Mouse (Mus musculus) CH12.LX (cell line): ENCODE measurements around the gene Eva1b. TPM values are rescaled to one million over a fixed set of nuclear protein-coding genes. Genes with fewer than 3 reads are reported as not detected.
A peak's percentile ranks its signal among the peaks of the same experiment; 100 is the strongest.

Source experiments
- DNase-seq: peaks from one replicate; pipeline ENCODE4 v3.0.0-alpha.2; 2013; ENCODE audit errors: extremely low read depth
- H3K27ac ChIP-seq: 2 replicates; pipeline ENCODE4 v1.5.1; 2012; ENCODE audit warnings: low read depth, mild to moderate bottlenecking, control low read depth, moderate library complexity; ENCODE audit not compliant: insufficient read depth
- H3K27me3 ChIP-seq: replicated peaks from 2 replicates; pipeline ENCODE3; 2012; ENCODE audit warnings: inconsistent platforms
- H3K36me3 ChIP-seq, 2 experiments: replicated peaks in 1 of 2; 2 replicates each; pipeline versions ENCODE3 to v1.6.1; 2012; ENCODE audit warnings: inconsistent platforms in 1 of 2, low read length in 1 of 2, mild to moderate bottlenecking in 1 of 2, mixed read lengths in 1 of 2, moderate library complexity in 1 of 2; ENCODE audit not compliant: control insufficient read depth in 1 of 2, insufficient read depth in 1 of 2
- H3K4me1 ChIP-seq, 2 experiments: 2 replicates each; pipeline ENCODE4 v1.6.1; 2012; ENCODE audit warnings: inconsistent platforms in 1 of 2, moderate library complexity in 1 of 2; ENCODE audit not compliant: insufficient read depth in 2 of 2, control insufficient read depth in 1 of 2
- H3K4me2 ChIP-seq: 2 replicates; pipeline ENCODE4 v1.6.1; 2012; ENCODE audit warnings: low read depth, mild to moderate bottlenecking, control low read depth; ENCODE audit not compliant: poor library complexity, insufficient read depth, severe bottlenecking
- H3K4me3 ChIP-seq, 3 experiments: fragments of 150-350 bp in 1 of 3; sonication (generic) in 1 of 3; replicated peaks in 1 of 3; 2 replicates each; pipeline versions ENCODE3 to v1.5.1; 2011 to 2012; ENCODE audit warnings: low read depth in 2 of 3, low read length in 2 of 3, mild to moderate bottlenecking in 2 of 3, moderate library complexity in 2 of 3, control low read depth in 1 of 3, improper control_type of control experiment in 1 of 3, inconsistent platforms in 1 of 3, mixed read lengths in 1 of 3; ENCODE audit not compliant: poor library complexity in 1 of 3
- H3K79me2 ChIP-seq: replicated peaks from 2 replicates; pipeline ENCODE4 v1.6.1; 2012; ENCODE audit warnings: mild to moderate bottlenecking, moderate library complexity; ENCODE audit not compliant: control insufficient read depth, poor library complexity, insufficient read depth, severe bottlenecking; ENCODE audit errors: extremely low read depth
- H3K9ac ChIP-seq: 2 replicates; pipeline ENCODE4 v1.6.1; 2012; ENCODE audit warnings: low read depth, mild to moderate bottlenecking, control low read depth, moderate library complexity; ENCODE audit not compliant: insufficient read depth
- H3K9me3 ChIP-seq: replicated peaks from 2 replicates; pipeline ENCODE3; 2012; ENCODE audit warnings: low read length, inconsistent platforms, mixed read lengths
- CHD2 ChIP-seq: IDR thresholded peaks from 2 replicates; pipeline ENCODE4 v1.6.1; 2011; ENCODE audit warnings: low read length, improper control_type of control experiment
- CTCF ChIP-seq, 2 experiments: IDR thresholded peaks in 1 of 2; conservative IDR thresholded peaks in 1 of 2; 2 replicates each; pipeline ENCODE4 v1.5.1; 2011 to 2012; ENCODE audit warnings: low read depth in 2 of 2, low read length in 2 of 2, improper control_type of control experiment in 1 of 2, inconsistent platforms in 1 of 2, mild to moderate bottlenecking in 1 of 2, moderate library complexity in 1 of 2
- E2F4 ChIP-seq: IDR thresholded peaks from 2 replicates; pipeline ENCODE4 v1.6.1; 2011; ENCODE audit warnings: low read depth, low read length, improper control_type of control experiment; ENCODE audit not compliant: insufficient replicate concordance
- ELF1 ChIP-seq: IDR thresholded peaks from 2 replicates; pipeline ENCODE4 v1.6.1; 2014; ENCODE audit warnings: low read depth, mild to moderate bottlenecking, inconsistent platforms, low read length, improper control_type of control experiment
- ETS1 ChIP-seq: conservative IDR thresholded peaks from 2 replicates; pipeline ENCODE4 v1.6.1; 2012; ENCODE audit warnings: low read depth, mild to moderate bottlenecking, inconsistent platforms, low read length, improper control_type of control experiment, moderate library complexity
- GABPA ChIP-seq: IDR thresholded peaks from 2 replicates; pipeline ENCODE4 v1.6.1; 2012; ENCODE audit warnings: low read depth, low read length, improper control_type of control experiment, inconsistent platforms; ENCODE audit not compliant: insufficient replicate concordance
- HCFC1 ChIP-seq: IDR thresholded peaks from 2 replicates; pipeline ENCODE4 v1.6.1; 2012; ENCODE audit warnings: low read depth, mild to moderate bottlenecking, inconsistent platforms, low read length, improper control_type of control experiment
- IRF4 ChIP-seq: IDR thresholded peaks from 2 replicates; pipeline ENCODE4 v1.6.1; 2014; ENCODE audit warnings: low read depth, mild to moderate bottlenecking, inconsistent platforms, low read length, improper control_type of control experiment
- KAT2A ChIP-seq: IDR thresholded peaks from 2 replicates; pipeline ENCODE4 v1.6.1; 2012; ENCODE audit warnings: low read length, improper control_type of control experiment, inconsistent platforms; ENCODE audit not compliant: insufficient replicate concordance
- MEF2A ChIP-seq: IDR thresholded peaks from 2 replicates; pipeline ENCODE4 v1.6.1; 2014; ENCODE audit warnings: low read depth, mild to moderate bottlenecking, inconsistent platforms, low read length, improper control_type of control experiment, borderline replicate concordance
- MYC ChIP-seq: IDR thresholded peaks from 2 replicates; pipeline ENCODE4 v1.6.1; 2011; ENCODE audit warnings: low read depth, mild to moderate bottlenecking, improper control_type of control experiment, low read length
- NRF1 ChIP-seq: IDR thresholded peaks from 2 replicates; pipeline ENCODE4 v1.6.1; 2014; ENCODE audit warnings: low read depth, mild to moderate bottlenecking, inconsistent platforms, low read length, improper control_type of control experiment, moderate library complexity
- PAX5 ChIP-seq: IDR thresholded peaks from 2 replicates; pipeline ENCODE4 v1.6.1; 2012; ENCODE audit warnings: low read length, inconsistent platforms, mixed read lengths
- POLR2A ChIP-seq: IDR thresholded peaks from 2 replicates; pipeline ENCODE4 v1.6.1; 2011; ENCODE audit warnings: low read depth, mild to moderate bottlenecking, improper control_type of control experiment, low read length
- POLR2AphosphoS2 ChIP-seq: IDR thresholded peaks from 2 replicates; pipeline ENCODE4 v1.6.1; 2011; ENCODE audit warnings: low read depth, low read length, improper control_type of control experiment
- RAD21 ChIP-seq: IDR thresholded peaks from 2 replicates; pipeline ENCODE4 v1.6.1; 2011; ENCODE audit warnings: low read depth, mild to moderate bottlenecking, low read length, improper control_type of control experiment, moderate library complexity
- SIN3A ChIP-seq: IDR thresholded peaks from 2 replicates; pipeline ENCODE4 v1.6.1; 2012; ENCODE audit warnings: low read length, improper control_type of control experiment, inconsistent platforms
- UBTF ChIP-seq: IDR thresholded peaks from 2 replicates; pipeline ENCODE4 v1.6.1; 2012; ENCODE audit warnings: low read depth, mild to moderate bottlenecking, inconsistent platforms, low read length, improper control_type of control experiment, moderate library complexity
- USF1 ChIP-seq: IDR thresholded peaks from 2 replicates; pipeline ENCODE4 v1.6.1; 2014; ENCODE audit warnings: low read depth, mild to moderate bottlenecking, inconsistent platforms, low read length, improper control_type of control experiment
- USF2 ChIP-seq: conservative IDR thresholded peaks from 2 replicates; pipeline ENCODE4 v1.6.1; 2011; ENCODE audit warnings: low read depth, low read length, improper control_type of control experiment
- ZC3H11A ChIP-seq: IDR thresholded peaks from 2 replicates; pipeline ENCODE4 v1.6.1; 2012; ENCODE audit warnings: low read depth, mild to moderate bottlenecking, inconsistent platforms, low read length, improper control_type of control experiment
- dilution Hi-C: fragments of 300-500 bp; cut with MboI; formaldehyde crosslinking; loops from 2 replicates; pipeline ENCODE4 v1.14.3; 2020; ENCODE audit warnings: low sequenced_read_pairs; ENCODE audit not compliant: extremely low pct_unique_long_range_greater_than_20kb, extremely low pct_ligation_motif_present
- in situ Hi-C: fragments of 300-500 bp; cut with MboI; formaldehyde crosslinking; loops from 3 replicates; pipeline ENCODE4 v1.14.3; 2019; ENCODE audit warnings: low sequenced_read_pairs, low pct_ligation_motif_present, low pct_unique_long_range_greater_than_20kb, mixed read lengths
- polyA plus RNA-seq: library from polyadenylated mRNA; unstranded; fragments of >175 nt; gene quantifications from 2 replicates; pipeline ENCODE4 v1.2.1, GENCODE M21; 2012; ENCODE audit warnings: low read depth; ENCODE audit not compliant: insufficient read length
- total RNA-seq, 2 experiments: library from RNA; depleted of rRNA; stranded (reverse); fragments of 300-350 nt in 1 of 2; fragments of >200 nt in 1 of 2; gene quantifications; 2 replicates each; pipeline ENCODE4 v1.2.3; 2012 to 2014

The Eva1b gene
- total and polyA plus RNA-seq, 3 experiments, result 0.97 to 4.3 (median 1.3) TPM

GRCm38 (mm10) chr4:126103590-126104068, 43.9 kb upstream of the Eva1b start, which contains the start of gene Stk40:
TSS of gene Stk40 (plus strand) at chr4:126103957.
- Histone ChIP-seq H3K4me1 (peaks cover 21 to 77% of the 10 kb centered on the region in 2 experiments), H3K27me3 (no peaks in the 10 kb centered on the region), H3K9ac (peak within 1 kb of the TSS; percentile 96), H3K4me3 (peak within 1 kb of the TSS; percentile 74 to 94 (median 88)), H3K4me2 (peak within 1 kb of the TSS; percentile 99), H3K27ac (peak within 1 kb of the TSS; percentile 98), H3K36me3 (peaks cover 5 to 49% of the 10 kb centered on the region in 2 experiments), H3K9me3 (no peaks in the 10 kb centered on the region), H3K79me2 (peaks cover 44% of the 10 kb centered on the region)
- TF ChIP-seq CTCF (conservative IDR thresholded peaks at IDR 0.05 in 1 of 2, IDR thresholded peaks at IDR 0.05 in 1 of 2; ENCODE audit: low read depth in 2 of 2, low read length in 2 of 2) (peak in 1 of 2 experiments; percentile 61; a peak in 2 of 4 replicates), ETS1 (peak; percentile 27; the same call in 1 of the 2 replicates), RAD21 (peak; percentile 43), USF1 (no peak), NRF1 (peak; percentile 69), SIN3A (peak; percentile 71; the same call in 1 of the 2 replicates), ELF1 (peak; percentile 98), POLR2AphosphoS2 (0 out of 2 replicates have a peak, but pooled peaks have one; percentile 41), POLR2A (peak; percentile 80), UBTF (no peak), HCFC1 (peak; percentile 88), GABPA (no peak; the same call in 1 of the 2 replicates), CHD2 (peak; percentile 90), PAX5 (no peak), KAT2A (peak; percentile 79; the same call in 1 of the 2 replicates), IRF4 (no peak), E2F4 (0 out of 2 replicates have a peak, but pooled peaks have one; percentile 3), MEF2A (0 out of 2 replicates have a peak, but pooled peaks have one; percentile 36), ZC3H11A (no peak), USF2 (no peak), MYC (no peak)
- dilution Hi-C loops (no loop called here), in situ Hi-C loops (no loop called here)
- peak; percentile 99 for DNase-seq
